Mouse (Mus musculus): ENCODE measurements around the gene Gm4969.
"Not testable (repeated sequence)": the region's sequence is repeated elsewhere in the genome, so short reads cannot be mapped to it uniquely, and the experiment has no call there.

Gm4969 gene

DNA sequence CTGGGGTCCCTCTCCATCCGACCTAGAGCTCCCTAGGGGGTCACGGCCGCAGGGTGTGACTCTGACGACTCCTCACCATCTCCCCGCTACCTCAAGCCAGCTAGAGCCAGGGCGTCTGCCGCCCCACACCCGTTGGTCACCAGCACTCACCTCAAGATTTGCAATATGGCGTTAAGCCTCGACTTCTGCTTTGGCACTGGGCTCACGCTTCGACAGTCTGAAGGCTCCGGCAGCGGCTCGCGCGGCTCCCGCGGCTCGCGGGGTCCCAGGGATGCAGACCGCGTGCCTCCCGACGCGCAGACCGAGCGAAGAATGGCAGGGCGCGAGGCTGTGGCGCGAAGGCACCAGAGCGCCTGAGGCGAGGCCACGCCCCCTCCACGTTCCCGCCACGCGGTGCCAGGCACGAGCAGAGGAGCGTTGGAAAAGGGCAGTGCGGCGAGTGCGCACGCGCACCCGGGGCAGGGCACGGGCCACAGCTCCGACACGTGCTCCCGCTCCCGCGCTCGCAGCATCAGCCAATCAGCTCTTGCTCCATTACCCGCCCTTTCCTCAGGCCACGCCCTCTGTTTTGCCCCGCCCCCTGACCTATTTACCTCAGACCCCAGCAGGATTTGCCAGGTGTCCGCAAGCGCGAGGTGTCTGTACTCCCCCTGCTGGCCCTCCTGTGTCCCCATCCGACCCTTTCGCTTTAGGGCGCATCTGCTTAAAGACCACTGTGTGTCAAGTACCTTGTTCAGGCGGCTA lies at the start of gene Gm4969:
TSS of gene Gm4969 (minus strand) at position 341 of the 744 bp plus-strand sequence.
- DNase-seq (ENCODE audit: low spot score in 2 of 2): peak in 1 of 2 experiments; percentile 45

GRCm38 (mm10) chr7:19166990-19167389 lies 48.8 kb upstream of the Gm4969 start:
- DNase-seq (ENCODE audit: low spot score in 2 of 2): no peak

GRCm38 (mm10) chr7:19165656-19166423 lies 47.7 kb upstream of the Gm4969 start, which contains the start of gene Gipr:
TSS of gene Gipr (minus strand) at chr7:19166127.
- no peak for DNase-seq (ENCODE audit: low spot score in 2 of 2)

- DNase-seq (ENCODE audit: low spot score in 2 of 2): no peak
These were observed 46.8 kb upstream of the Gm4969 start for GRCm38 (mm10) chr7:19164978-19165377.

DNA sequence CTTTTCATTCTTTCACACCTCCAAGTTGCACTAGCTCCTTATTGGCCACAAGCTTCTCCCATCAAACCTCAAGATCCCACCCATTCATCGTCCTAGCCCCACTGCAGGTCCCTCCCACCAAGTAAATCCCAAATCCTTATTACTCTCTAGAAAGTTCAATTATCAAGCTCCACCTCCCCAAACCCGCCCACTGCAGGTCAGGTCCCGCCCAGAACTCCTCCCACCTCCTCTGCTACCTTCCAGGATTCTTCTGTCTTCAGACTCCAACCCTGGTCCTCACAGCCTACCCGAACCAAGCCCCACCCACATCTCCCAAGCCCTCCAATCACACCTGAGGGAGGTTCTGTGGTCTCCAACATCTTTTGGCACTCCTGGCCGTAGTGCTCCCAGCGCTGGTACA lies 46.0 kb upstream of the Gm4969 start:
- DNase-seq (ENCODE audit: low spot score in 2 of 2): no peak

- no peak for DNase-seq (ENCODE audit: low spot score in 2 of 2)
These were observed 45.6 kb upstream of the Gm4969 start for GRCm38 (mm10) chr7:19163752-19164151.

DNA sequence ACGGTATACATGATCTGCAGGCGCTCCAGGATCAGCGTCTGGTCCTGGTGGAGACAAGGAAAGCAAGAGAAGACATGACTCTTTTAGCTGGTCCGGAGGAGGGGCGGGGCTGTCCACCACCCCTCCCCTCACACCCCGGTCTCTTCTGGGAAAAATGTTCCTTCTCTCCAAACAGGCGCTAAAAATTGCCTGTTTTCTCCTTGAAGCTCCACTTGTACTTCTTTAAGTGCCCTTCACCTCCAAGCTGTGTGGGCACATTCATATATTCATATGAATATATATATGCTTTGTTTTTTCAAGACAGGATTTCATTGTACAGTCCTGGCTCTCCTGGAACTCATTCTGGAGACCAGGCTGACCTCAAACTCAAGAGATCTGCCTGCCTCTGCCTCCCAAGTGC lies 44.8 kb upstream of the Gm4969 start:
- no peak for DNase-seq (ENCODE audit: low spot score in 2 of 2)

DNA sequence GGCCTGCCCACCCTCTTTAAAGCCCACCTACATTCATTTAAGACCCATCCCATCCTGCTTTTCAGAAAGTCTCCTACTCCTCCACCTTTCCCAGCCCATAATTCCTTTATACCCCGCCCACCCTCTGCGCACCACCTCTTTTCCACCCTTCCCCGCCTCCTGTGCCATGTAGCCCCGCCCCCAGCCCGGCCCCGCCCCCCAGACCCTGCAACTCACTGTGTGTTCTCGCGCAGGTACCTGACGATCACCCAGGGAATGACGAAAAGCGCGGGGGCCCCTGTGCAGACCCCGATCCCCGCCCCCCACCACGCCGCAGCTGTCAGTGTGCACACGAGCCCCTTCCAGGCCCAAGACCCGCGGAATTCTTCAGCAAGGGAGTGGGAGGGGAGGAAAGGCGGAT lies 41.9 kb upstream of the Gm4969 start:
- no peak for DNase-seq (ENCODE audit: low spot score in 2 of 2)

- no peak for DNase-seq (ENCODE audit: low spot score in 2 of 2)
These were observed 41.2 kb upstream of the Gm4969 start for GRCm38 (mm10) chr7:19159411-19159810.

DNA sequence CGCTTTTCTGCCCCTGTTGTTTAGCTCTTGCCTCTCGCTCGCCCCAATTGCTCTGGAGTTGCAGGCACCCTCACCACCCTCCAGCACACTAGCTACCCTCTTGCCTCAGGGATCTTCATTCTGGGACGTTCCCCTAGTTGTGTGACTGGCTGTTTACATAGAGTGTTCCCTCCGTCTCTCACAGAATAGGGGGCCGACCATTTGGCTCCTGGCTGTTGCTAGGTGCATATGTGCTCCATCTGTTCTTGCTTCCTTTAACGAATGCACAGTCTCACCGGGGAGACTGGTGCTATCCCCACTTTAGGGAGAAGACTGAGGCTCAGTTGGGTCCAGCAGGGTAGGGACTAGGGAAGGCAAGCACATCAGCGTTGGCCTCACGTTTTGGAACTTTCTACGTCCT lies 40.4 kb upstream of the Gm4969 start:
- DNase-seq (ENCODE audit: low spot score in 2 of 2): no peak

- peak; percentile 87 to 88 for DNase-seq (ENCODE audit: low spot score in 2 of 2)
These were observed 39.1 kb upstream of the Gm4969 start for GRCm38 (mm10) chr7:19157160-19157800.

DNA sequence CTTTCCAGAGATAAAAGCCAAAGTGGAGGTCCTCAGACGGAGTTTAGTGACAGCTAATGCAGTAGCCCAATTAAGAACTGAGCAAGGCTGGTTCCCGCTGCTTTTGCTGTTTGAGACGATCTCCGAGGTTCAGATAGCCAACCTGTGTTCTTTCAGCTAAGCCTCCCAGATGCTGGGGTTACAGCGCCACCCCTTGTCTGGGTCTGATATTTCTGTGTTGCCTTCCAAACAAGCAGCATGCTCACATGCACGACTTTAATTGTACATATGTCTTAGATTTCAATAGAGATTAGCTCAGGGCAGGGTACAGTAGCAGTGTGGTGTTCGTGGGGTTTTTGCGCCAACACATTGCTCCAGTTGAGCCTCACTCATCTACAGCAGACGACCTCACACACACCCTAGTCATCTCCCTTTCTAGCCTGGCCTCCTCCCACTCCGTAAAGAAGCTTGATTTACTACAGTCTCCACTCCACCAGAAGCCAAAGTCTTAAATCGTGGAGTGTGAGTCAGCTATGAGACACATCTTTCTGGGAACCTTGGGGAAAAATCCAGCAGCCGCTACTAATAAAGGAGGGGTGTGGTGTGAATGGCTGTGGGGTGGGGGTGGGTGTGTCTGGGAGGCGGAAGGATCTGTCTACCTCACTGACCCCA lies 37.8 kb upstream of the Gm4969 start:
- DNase-seq (ENCODE audit: low spot score in 2 of 2): no peak

- DNase-seq (ENCODE audit: low spot score in 2 of 2): no peak
These were observed 36.6 kb upstream of the Gm4969 start for GRCm38 (mm10) chr7:19154796-19155195.

- not testable (repeated sequence) for DNase-seq (ENCODE audit: low spot score in 2 of 2)
These were observed 33.0 kb upstream of the Gm4969 start for GRCm38 (mm10) chr7:19151121-19151520.

DNA sequence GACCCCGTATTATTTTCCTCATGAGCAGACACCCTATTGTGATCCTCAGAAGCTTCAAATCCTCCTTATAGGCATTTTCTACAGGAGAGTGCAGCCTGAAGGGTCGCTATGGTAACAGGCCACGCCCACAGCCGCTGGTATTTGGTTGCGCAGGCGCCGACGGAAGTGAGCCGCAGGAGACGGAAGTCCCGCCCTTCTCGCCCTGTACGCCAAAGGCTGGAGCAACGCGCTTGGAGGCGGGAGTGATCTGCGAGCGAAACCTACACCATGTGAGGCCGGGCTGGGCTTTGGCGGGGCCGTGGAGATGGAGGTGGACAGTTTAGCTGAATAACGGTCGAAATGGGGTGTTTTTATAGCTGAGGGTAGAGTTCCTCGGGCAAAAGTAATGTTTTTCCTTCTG lies 31.5 kb upstream of the Gm4969 start, which contains the start of gene Snrpd2:
TSS of gene Snrpd2 (plus strand) at position 97 of the 400 bp plus-strand sequence.
- DNase-seq (ENCODE audit: low spot score in 2 of 2): peak; percentile 90 to 91

DNA sequence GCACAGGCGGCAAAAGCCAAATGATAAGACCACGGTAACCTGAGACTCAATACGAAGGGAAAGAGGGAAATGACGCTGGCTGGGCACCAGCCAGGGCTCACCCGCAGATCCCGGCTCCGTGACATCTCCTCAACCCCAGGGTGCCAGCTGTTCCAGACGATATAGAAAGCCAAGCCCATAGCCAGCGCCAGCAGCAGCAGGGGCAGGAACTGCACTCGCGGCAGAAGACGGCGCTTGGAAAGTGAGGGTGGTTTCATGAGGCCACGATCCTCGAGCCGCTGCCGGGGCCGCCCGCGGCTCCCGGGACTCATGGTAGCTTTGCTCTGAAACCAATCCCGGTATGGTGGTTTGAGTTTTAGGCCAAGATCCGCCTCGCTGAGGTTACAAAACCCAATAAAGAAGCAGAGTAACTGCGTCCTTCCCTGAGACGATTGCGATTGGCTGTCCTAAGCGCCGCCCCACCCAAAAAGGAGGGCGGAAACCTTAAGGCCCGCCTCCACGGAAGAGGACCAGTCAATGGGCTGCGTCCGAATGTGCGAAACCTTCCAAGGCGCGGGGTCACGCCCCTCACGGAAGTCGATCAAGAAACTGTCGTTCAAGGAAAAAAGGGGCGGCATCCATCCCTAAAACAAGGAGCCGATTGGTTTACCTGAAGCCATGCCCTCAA lies 30.8 kb upstream of the Gm4969 start, which contains the start of gene Qpctl:
TSS of gene Qpctl (minus strand) at position 417 of the 667 bp plus-strand sequence.
- DNase-seq (ENCODE audit: low spot score in 2 of 2): peak; percentile 99 to 100

DNA sequence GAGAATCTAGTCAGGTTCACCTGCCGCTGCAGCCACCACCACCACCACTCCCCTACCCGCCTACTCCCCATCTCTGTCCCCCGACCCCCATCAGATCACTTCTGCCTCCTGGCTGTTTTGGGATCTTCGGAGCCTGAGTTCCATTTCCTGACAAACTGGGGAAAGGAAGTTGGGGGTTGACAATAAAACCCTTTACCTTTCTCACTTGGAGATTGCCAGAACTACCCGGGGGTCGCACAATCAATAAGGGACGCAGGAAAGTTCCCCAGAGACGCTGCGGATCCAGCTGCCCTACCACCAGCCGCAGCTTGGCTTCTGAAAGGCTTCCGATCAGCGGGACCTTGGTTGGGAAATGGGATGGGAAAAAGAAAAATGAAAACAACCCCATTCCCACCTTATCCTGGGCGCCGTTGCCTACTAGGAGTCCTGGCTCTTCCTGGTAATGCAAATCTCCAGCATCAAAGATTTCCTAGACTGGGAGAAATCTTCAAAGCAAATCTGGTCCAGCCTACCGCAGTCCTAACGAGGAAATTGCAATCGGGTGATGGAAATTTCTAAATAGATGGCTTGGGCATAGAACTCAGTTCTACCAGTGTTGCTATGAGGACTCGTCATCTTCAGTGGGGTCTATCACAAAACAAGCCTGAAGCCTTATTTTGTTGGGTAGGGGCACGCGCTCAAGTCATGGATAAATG lies 30.2 kb upstream of the Gm4969 start:
- DNase-seq (ENCODE audit: low spot score in 2 of 2): no peak

- no peak for DNase-seq (ENCODE audit: low spot score in 2 of 2)
These were observed 29.4 kb upstream of the Gm4969 start for GRCm38 (mm10) chr7:19147497-19148045.

- no peak for DNase-seq (ENCODE audit: low spot score in 2 of 2)
These were observed 28.6 kb upstream of the Gm4969 start for GRCm38 (mm10) chr7:19146793-19147192.

GRCm38 (mm10) chr7:19137380-19137779 lies 19.2 kb upstream of the Gm4969 start:
- DNase-seq (ENCODE audit: low spot score in 2 of 2): peak; percentile 35 to 37

Data from spleen, postnatal 36 days (tissue).